Mouse (Mus musculus): ENCODE measurements around the gene Tmem191c.

Tmem191c gene

DNA sequence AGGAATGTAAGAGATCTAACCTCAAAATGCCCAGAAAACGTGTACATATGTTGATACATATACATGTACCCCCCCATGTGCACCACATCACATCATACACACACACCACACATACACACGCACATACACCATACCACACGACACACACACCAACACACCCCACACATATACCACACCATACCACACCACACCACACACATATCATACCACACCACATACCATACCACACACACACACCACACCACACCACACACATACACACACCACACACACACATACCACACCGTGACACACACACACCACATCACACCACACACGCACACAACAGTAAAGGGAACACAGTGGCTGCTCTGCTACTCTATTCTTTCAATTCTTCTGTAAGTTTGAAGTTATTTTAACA, 56.0 kb downstream of the Tmem191c start:
- DNase-seq = no peak
